26 mouse cellular contexts compared by ENCODE assay signal in genomic region chr3:32871081-32871480, GRCm38 (mm10). TPM values are rescaled to one million over a fixed set of nuclear protein-coding genes. Genes with fewer than 3 reads are reported as not detected.
A peak's percentile ranks its signal among the peaks of the same experiment; 100 is the strongest.
DNase-seq lines count a peak whose midpoint lies in the region; ATAC-seq lines count a peak whose summit lies in the region.
"Had no signal": no experiment of that assay in that cellular context is flagged by ENCODE, and none has a peak within 500 bp of the region (broad histone marks: within the 10 kb centered on the region; RNA-seq: fewer than 3 reads in every experiment).

No protein-coding gene starts in this region.

- H3K4me3 ChIP-seq in hindbrain, embryonic 16.5 days (ENCODE audit: low read length): no peak overlapping the region
- H3K4me3 ChIP-seq in hindbrain, embryonic 11.5 days (ENCODE audit: low read depth, low read length): no peak overlapping the region
- H3K4me3 ChIP-seq: erythroblast, embryonic 14.5 days; layer of hippocampus, adult 2 months; left cerebral cortex, adult 2 months; limb, embryonic 12.5 days; liver, embryonic 15.5 days had no signal

- H3K9ac ChIP-seq in hindbrain, embryonic 16.5 days (ENCODE audit: low read depth, low read length): no peak overlapping the region
- no peak overlapping the region for H3K9ac ChIP-seq in hindbrain, embryonic 11.5 days (ENCODE audit: low read depth, low read length)
- H3K9ac ChIP-seq: limb, embryonic 12.5 days; liver, embryonic 15.5 days; lung, embryonic 14.5 days had no signal

- ATAC-seq in hindbrain, embryonic 16.5 days: peak; percentile 40; the same call in 1 of the 2 replicates
- no peak for ATAC-seq in hindbrain, embryonic 11.5 days (ENCODE audit: low FRiP score)
- ATAC-seq: forebrain, embryonic 16.5 days; intestine, postnatal 0 days had no signal

- no peak overlapping the region for H3K4me2 ChIP-seq in hindbrain, embryonic 16.5 days (ENCODE audit: low read length)
- H3K4me2 ChIP-seq in hindbrain, embryonic 11.5 days (replicated peaks; ENCODE audit: low read depth, low read length): no peak overlapping the region
- H3K4me2 ChIP-seq: limb, embryonic 12.5 days; liver, embryonic 15.5 days; lung, embryonic 14.5 days had no signal

- intact Hi-C loops in heart, postnatal 25 days (cut with DNase I): no loop called here

- H3K27ac ChIP-seq in hindbrain, embryonic 16.5 days (ENCODE audit: low read depth, low read length): no peak overlapping the region
- H3K27ac ChIP-seq in hindbrain, embryonic 11.5 days (ENCODE audit: low read depth, low read length): no peak overlapping the region
- H3K27ac ChIP-seq: layer of hippocampus, adult 2 months; left cerebral cortex, adult 2 months; limb, embryonic 12.5 days; liver, embryonic 15.5 days had no signal

- H3K27me3 ChIP-seq in hindbrain, embryonic 16.5 days (replicated peaks; ENCODE audit: control insufficient read depth, insufficient read depth, low read length): no peaks in the 10 kb centered on the region
- no peaks in the 10 kb centered on the region for H3K27me3 ChIP-seq in hindbrain, embryonic 11.5 days (ENCODE audit: control insufficient read depth, insufficient read depth, low read length)
- H3K27me3 ChIP-seq: limb, embryonic 12.5 days; liver, embryonic 15.5 days had no signal

- H3K9me3 ChIP-seq in hindbrain, embryonic 16.5 days (ENCODE audit: control insufficient read depth, low read length): no peaks in the 10 kb centered on the region
- no peaks in the 10 kb centered on the region for H3K9me3 ChIP-seq in hindbrain, embryonic 11.5 days (ENCODE audit: control insufficient read depth, low read length)
- H3K9me3 ChIP-seq: liver, embryonic 15.5 days had no signal

- WGBS in hindbrain, embryonic 16.5 days: 88% methylated on average over 3 of the region's 3 CpGs
- WGBS in hindbrain, embryonic 11.5 days: 93% methylated on average over 3 of the region's 3 CpGs

- H3K4me1 ChIP-seq in hindbrain, embryonic 16.5 days (ENCODE audit: control insufficient read depth, insufficient read depth, low read depth, low read length): no peaks in the 10 kb centered on the region
- H3K4me1 ChIP-seq in hindbrain, embryonic 11.5 days (replicated peaks; ENCODE audit: control insufficient read depth, insufficient read depth, low read length): no peaks in the 10 kb centered on the region
- H3K4me1 ChIP-seq: limb, embryonic 12.5 days; liver, embryonic 15.5 days had no signal

- peaks cover 6% of the 10 kb centered on the region for H3K36me3 ChIP-seq in hindbrain, embryonic 16.5 days (ENCODE audit: control insufficient read depth, insufficient read depth, low read length)
- H3K36me3 ChIP-seq in hindbrain, embryonic 11.5 days (ENCODE audit: control insufficient read depth, insufficient read depth, low read length): no peaks in the 10 kb centered on the region
- H3K36me3 ChIP-seq: liver, embryonic 15.5 days had no signal

- DNase-seq in heart, adult 18-20 months: peak; percentile 12 to 39
- DNase-seq in heart, postnatal 25 days (ENCODE audit: low spot score): no peak
- no peak for DNase-seq in hindbrain, embryonic 11.5 days (ENCODE audit: low spot score)
- DNase-seq in right cerebral cortex, adult 18-20 months: peak; percentile 12
- no peak for DNase-seq in right cerebral cortex, postnatal 14 days
- DNase-seq in retina, embryonic 14.5 days (ENCODE audit: low spot score): no peak
- DNase-seq: adrenal gland, postnatal 25 days; B cell, adult 2 months; cerebellum, adult 18-20 months; cerebellum, postnatal 14 days; kidney, postnatal 25 days; lung, embryonic 14.5 days; lung, postnatal 14 days; midbrain, embryonic 14.5 days; retina, postnatal 1 day; thymus, postnatal 4 days had no signal

RNA-seq across cellular contexts. Expression of gene Usp13, which starts 53.7 kb away (rescaled TPM):
- total RNA-seq in heart, adult 18-20 months (2021): 100 to 1,000 TPM; 201 to 209 TPM
- 100 to 1,000 TPM; 194 to 199 TPM for total RNA-seq in heart, postnatal 25 days (2021)
- polyA plus RNA-seq in hindbrain, embryonic 16.5 days (2015; fragmentation: Nextera tagmentation; extraction: Ambion mirVana): 18.1 and 19.4 TPM in 2 replicates
- 5.5 and 6.9 TPM in 2 replicates for polyA plus RNA-seq in hindbrain, embryonic 11.5 days (2014; fragmentation: Nextera tagmentation; extraction: Ambion mirVana)
- total RNA-seq: hematopoietic stem cell, adult 5-6 weeks; monocyte, adult 5-6 weeks had no signal
- polyA plus RNA-seq: erythroblast, embryonic 14.5 days had no signal

Comparison
In these comparisons a context has a peak if more than half of its experiments do, and no peak if none do; other contexts are left out.
1. DNase-seq: peak in heart, adult 18-20 months (2 of 2) and right cerebral cortex, adult 18-20 months (single experiment); none in heart, postnatal 25 days (single experiment), hindbrain, embryonic 11.5 days (single experiment), right cerebral cortex, postnatal 14 days (single experiment) and retina, embryonic 14.5 days (single experiment).